Mouse (Mus musculus): ENCODE measurements at regions not wholly inside any gene's neighbourhood (a gene's known extent, or its start where the extent isn't known, plus 50 kb on each side); places are given as distances from the start of the nearest gene placed in this dataset.
"Not testable (repeated sequence)": the region's sequence is repeated elsewhere in the genome, so short reads cannot be mapped to it uniquely, and the experiment has no call there.

- TF ChIP-seq CTCF (IDR thresholded peaks at IDR 0.05; ENCODE audit: control insufficient read depth, insufficient read depth, low read length); POLR2A (IDR thresholded peaks at IDR 0.05; ENCODE audit: borderline replicate concordance, control insufficient read depth, low read depth, low read length): not testable (repeated sequence)
Observed at GRCm38 (mm10) chr6:22472400-22472799, 116.4 kb upstream of the Fam3c start.
